Mouse (Mus musculus) mesoderm, embryonic 11.5 days (tissue): Measurements from ENCODE around the gene Afg3l1.
"Not testable (repeated sequence)": the region's sequence is repeated elsewhere in the genome, so short reads cannot be mapped to it uniquely, and the experiment has no call there.

Experiments used
- DNase-seq: peaks from one replicate; pipeline ENCODE4 v3.0.0-alpha.2; 2012; ENCODE audit warnings: low read depth, low spot score

Afg3l1 gene

DNA sequence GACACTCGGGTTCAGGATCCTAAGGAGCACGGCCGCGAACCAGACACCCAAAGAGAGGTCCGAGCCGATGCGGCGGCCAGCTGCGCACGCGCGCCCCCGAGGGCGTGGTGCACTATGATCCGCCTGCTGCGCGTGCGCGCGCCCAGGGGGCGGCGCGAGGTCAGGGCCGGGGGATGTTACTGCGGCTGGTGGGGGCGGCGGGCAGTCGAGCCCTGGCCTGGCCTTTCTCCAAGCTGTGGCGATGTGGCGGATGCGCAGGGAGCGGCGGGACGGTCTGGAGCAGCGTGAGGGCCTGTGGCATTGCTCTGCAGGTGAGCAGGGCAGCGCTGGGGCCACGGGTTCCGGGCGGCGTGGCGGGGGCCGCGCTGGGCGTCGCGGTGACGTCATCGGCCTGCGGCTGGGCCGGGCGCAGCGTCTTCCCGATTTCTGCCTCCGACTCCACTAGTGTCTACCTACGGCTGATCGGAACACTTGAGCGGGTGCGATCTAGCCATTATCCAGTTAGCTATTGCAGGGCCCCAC is at the start of gene Afg3l1:
Afg3l1 (plus strand) TSS at position 167 of the 522 bp plus-strand sequence.
- peak; percentile 95 for DNase-seq

DNA sequence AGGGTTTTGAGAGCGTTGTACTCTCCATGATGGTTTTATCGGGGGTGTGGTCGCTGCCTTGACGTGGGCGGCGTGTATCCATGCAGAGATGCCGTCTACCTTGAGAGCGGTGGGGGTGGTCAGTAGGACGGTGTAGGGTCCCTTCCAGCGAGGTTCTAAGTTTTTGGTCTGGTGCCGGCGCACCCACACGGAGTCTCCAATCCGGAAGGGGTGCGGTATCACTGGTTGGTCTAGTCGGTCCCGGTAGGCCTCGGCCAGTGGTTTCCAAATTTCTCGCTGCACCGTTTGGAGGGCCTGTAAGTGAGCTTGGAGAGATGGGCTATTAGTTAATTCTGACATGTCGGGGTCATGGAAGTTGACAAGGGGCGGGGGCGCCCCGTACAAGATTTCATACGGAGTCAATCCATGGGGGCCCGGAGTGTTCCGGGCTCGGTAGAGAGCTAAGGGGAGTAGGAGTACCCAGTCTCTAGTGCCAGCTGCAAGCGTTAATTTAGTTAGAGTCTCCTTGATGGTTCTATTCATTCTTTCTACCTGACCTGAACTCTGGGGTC is 49.3 kb upstream of the Afg3l1 start:
- DNase-seq, result no peak

DNA sequence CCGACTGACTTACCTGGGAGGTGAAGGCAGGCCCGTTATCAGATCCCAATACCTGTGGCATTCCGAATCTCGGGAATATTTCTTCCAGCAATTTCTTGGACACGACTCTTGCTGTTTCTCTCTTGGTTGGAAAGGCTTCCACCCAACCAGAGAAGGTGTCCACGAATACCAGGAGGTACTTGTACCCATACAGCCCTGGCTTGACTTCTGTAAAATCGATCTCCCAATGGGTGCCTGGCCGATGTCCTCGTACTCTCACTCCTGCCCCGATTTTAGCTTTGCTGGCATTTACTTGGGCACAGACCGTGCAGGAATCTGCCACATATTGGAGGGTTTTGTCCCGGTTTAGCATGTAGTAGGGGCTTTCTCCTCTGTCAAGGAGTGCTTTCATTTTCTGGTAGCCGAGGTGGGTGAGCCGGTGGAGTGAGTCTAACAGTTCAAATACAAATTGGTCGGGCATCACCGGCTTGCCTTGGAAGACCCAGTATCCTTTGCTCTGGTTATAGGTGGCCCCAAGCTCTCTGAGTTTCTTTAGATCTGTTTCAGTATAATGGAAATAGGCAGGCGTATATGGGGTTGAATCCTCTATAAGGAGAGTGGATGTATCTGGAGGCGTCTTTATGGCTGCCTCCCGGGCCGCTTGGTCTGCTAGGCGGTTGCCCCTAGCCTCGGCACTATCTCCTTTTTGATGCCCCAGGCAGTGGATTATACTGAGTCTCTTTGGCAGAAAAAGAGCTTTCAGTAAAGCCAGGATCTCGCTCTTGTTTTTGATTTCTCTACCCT is 48.6 kb upstream of the Afg3l1 start:
- no peak for DNase-seq

DNA sequence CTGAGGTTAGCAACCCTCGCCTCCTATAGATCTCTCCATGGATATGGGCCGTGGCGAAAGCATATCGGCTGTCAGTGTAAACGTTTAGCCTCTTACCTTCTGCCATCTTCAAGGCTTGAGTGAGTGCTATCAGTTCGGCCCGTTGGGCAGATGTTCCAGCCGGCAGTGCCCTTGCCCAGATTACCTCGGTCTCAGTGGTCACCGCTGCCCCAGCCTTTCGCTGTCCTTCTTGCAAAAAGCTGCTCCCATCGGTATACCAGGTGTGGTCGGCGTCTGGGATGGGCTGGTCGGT is 48.0 kb upstream of the Afg3l1 start:
- not testable (repeated sequence) for DNase-seq

DNA sequence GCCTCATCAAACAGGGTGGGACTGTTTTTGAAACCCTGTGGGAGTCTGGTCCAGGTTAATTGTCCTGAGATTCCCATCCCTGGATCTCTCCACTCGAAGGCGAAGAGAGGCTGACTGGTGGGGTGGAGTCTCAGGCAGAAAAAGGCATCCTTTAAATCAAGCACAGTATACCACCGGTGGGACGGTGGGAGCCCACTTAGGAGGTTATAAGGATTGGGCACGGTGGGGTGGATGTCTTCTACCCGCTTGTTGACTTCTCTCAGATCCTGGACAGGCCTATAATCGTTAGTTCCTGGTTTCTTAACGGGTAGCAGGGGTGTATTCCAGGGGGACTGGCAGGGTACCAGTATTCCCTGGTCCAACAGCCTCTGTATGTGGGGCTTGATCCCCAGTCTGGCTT is 46.8 kb upstream of the Afg3l1 start:
- not testable (repeated sequence) for DNase-seq

DNA sequence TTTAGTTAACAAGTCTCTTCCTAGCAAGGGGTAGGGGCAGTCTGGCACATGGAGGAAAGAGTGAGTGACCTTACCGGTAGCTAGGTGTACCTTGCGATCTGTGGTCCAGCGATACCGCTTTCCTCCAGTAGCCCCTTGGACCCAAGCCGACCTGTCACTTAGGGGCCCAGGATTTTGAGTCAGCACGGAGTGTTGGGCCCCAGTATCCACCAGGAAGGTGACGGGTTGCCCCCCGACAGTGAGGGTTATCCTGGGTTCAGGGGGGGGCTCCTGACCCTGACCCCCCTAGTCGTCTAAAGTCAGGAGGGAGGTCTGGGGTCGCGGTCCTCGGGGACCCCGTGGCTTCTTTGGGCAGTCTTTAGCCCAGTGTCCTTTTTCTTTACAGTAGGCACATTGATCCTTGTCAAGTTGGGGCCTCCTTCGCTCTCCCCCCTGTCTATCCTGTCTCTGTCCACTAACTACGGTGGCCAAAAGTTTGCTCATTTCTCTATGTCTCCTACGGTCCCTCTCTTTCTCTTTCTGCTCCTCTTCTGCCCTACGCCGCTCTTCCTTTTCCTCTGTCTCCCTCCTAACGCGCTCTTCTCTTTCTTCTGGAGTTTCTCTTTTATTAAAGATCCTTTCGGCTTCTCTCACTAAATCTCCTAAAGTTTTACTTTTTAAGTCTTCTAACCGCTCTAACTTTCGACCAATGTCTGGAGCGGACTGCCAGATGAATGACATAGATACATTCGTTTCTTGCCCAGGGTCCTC is 45.9 kb upstream of the Afg3l1 start:
- no peak for DNase-seq

DNA sequence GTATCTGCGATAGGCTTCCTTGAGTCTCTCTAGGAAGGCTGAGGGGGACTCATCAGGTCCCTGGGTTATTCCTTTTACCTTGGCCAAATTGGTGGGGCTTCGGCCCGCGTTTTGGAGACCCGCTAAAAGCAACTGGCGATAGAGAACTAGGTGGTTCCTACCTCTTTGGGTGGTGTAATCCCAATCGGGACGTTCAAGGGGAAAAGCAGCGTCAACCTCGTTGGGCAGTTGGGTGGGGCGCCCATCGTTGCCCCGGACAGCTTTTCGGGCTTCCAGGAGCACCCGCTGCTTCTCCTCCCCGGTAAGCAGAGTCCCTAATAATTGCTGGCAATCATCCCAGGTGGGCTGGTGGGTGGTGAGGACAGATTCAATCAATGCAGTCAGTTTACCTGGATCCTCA is 45.3 kb upstream of the Afg3l1 start:
- DNase-seq, result no peak

DNA sequence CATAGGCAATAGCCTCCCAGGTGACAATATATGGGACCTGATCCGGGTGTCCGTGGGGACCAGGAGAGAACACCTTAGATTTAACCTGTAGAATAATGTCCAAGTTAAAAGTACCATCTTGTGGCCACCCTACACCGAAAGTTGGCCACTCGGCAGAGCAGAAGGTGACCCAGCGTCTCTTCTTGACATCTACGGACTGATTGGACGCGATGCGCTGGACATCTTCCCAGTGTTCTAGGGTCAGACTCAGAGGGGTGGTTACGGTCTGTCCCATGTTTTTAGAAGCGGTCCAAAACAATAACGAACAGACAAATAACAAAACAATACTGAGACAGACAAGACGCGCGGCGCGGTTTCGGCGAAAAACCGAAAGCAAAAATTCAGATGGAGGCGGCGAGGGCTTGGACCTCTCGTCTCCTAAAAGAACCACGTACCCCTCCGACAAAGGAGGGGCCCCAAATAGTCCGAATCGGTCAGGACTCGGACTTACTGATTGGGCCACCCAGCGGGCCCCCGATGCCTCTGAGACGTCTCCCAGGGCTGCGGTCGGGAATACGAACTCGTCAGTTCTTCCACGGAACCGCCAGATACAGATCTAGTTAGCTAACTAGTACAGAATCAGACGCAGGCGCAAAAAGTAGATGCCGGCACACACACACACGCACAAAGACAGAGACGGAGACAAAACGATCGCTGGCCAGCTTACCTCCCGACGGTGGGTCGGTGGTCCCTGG is 44.3 kb upstream of the Afg3l1 start:
- DNase-seq, result not testable (repeated sequence)

DNA sequence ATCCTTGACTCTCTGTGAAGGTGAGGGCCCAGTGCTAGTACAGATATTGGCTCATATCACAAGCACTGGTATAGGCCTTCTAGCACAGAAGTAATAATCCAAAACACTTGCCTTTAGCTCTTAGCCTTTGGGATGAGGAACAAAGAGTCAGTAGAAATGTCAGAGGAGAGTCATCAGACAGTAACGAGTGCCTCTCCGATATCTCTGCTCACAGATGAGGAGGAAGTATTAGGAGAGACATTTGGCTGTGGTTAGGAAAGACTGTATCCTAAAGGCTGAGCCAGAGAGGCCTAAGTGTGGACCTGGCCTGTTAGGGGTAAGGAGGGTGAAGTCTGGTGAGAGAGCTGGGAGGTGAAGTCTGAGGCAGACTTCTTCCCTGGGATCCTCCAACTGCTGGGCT is 35.9 kb upstream of the Afg3l1 start:
- no peak for DNase-seq

DNA sequence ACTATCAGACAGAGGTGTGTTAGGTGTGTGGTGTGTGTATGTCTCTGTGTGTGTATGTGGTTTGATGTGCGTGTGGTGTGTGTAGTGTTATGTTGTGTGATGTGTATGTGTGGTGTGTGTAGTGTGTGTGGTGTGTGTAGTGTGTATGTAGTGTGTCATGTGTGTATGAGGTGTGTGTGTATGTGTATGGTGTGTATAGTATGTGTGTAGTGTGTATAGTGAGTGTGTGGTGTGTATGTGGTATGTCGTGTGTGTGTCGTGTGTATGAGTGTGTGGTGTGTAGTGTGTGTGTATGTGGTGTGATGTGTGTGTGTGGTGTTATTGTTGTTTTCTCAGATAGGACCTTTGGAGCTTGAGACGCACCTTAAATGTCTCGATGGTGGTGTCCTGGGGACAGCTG is 35.4 kb upstream of the Afg3l1 start:
- no peak for DNase-seq

DNA sequence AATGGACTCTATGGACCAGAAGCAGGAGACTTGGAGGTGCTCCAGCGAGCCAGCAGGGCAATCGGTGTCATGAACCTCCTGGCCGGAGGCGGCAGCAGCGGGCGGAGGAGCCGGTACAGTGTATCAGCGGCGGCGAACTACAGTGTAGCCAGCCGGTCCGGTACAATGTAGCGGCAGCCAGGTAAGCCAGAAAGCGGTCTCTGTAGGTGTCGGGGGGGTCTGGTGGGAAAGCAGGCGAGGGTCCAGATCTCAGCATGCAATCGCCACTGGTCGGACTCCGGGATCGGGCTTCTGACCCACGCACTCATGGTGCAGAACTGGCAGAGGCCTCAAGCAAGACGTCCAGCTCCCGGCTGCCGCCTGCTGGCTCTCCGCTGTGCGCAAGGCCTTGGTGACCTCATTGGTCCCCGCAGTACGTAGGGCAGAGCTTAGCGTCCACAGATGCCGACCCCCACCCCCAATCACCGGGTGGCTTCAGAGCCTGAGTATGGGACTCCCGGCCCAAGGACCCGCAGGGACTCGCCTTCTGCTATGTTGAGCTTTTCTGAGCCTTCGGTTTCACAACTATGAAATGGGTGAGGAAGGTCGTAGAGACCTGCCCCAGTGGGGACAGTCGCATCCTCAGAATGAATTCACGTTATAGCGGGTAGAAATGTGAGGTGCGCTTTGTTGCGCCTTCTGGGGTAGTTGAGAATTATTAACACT is 34.7 kb upstream of the Afg3l1 start:
- DNase-seq, result peak; percentile 93

DNA sequence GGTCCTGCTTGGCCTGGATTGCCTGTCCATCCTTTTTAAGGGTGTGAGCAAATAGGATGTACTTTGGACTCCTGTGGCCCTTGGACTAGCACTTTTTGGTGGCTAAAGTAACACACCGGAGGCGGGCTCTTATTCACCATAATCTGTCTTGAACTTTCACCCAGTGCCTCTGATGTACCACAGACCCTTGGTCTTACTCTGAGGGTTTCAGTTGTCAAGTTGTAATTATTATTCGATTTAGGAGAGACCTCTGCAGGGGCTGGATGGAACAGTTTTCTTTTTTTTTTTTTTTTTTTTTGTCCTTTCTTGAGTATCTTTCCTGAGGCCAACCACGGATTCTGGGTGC is 34.2 kb upstream of the Afg3l1 start:
- DNase-seq, result no peak

DNA sequence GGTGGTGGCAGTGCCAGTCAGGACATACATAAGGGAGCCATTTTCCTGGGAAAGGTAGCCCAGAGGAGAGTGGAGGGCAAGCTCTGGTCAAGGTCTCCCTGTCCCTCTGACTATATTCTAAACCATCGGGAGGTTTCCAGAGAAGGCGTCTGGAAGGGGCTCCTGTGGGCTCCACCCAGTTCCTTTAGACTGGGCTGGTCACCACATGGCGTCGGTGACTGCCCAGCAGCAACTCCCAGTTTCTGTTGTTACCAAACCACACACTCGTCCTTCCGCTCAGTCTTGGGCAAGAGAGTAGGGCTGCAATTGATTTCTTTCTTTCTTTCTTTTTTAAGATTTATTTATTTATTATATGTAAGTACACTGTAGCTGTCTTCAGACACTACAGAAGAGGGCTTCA is 33.6 kb upstream of the Afg3l1 start:
- no peak for DNase-seq

DNA sequence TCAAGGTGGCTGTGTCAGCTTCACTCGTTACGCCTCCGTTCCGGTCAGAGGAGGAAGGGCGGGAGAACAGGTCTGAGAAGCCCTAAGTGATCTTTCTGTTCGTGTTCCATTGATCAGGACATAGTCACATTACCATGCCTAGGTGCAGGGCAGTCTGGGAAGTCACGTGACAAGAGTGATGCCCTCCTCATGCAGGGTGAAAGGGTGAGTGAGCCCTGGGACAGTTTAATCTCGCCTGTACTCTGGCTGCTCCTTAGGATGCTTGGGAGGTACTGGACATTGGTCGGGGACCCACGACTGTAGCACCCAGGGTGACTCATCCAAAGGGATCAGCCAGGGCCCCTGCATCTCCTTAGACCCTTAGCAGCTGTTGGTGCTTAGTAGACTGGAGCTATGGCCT is 31.7 kb upstream of the Afg3l1 start:
- DNase-seq, result no peak

DNA sequence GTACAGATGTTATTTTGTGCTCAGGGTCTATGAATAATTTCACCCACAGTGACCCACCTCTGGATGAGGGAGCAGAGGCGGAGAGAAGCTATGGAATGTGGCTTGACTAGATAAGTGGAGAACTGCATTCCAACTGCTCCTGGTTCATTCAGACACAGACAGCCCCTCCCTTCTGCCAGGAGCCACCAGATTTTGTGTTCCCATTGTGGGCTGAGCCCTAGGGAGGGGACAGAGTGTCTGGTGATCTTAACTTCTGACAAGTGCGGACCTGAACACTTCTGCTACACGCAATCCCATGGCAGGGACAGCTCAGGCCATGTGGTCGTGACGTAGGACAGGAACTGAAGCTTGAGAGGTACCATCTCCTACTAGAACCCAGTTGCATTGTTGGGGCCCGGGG is 30.9 kb upstream of the Afg3l1 start:
- no peak for DNase-seq

DNA sequence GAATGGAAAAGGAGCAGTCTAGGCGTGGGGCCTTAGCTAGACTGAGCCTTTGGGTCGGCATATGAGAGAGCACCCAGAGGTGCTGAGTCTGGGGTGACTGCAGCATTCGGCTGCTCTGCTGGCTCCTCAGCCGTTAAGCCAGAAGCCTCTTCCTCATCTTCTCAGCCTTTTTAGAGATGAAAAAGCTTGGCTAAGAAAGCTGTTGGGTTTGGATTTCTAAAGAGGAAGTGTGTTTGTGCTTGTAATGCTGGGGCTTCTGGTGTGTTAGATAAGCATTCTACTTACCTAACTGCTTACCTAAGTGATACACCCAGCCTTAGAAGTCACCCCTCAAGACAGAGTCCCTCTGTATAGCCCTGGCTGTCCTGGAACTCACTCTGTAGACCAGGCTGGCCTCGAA is 26.9 kb upstream of the Afg3l1 start:
- DNase-seq, result no peak

DNA sequence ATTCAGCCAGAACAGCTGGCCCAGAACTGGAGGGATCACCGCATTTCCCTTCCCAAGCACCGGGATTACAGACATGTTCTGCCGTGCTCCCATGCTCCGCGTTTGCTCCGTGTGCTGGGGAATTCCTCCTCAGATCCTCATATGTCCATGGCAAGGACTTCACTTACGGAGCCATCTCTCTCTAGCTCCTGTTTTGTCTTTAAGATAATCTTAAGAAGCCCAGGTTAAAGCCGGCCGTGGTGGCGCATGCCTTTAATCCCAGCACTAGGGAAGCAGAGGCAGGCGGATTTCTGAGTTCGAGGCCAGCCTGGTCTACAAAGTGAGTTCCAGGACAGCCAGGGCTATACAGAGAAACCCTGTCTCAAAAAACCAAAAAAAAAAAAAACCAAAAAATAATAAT is 26.0 kb upstream of the Afg3l1 start:
- DNase-seq, result not testable (repeated sequence)

DNA sequence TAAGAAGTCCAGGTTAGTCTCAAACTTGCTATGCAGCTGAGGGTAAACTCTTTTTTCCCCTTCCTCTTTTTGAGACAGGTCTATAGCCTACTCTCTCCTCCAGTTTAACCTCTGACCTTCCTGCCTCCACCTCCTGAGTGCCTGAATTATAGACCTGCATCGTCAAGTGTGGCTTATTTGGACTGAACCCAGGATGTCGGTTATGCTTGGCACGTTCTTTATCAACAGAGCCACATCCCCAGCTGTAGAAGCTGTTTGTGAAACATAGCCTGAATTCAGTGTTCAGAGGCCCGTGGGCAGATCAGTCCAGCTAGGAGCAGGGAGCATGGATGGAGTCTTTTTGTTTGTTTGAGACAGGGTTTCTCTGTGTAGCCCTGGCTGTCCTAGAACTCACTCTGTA is 25.6 kb upstream of the Afg3l1 start:
- DNase-seq, result no peak

DNA sequence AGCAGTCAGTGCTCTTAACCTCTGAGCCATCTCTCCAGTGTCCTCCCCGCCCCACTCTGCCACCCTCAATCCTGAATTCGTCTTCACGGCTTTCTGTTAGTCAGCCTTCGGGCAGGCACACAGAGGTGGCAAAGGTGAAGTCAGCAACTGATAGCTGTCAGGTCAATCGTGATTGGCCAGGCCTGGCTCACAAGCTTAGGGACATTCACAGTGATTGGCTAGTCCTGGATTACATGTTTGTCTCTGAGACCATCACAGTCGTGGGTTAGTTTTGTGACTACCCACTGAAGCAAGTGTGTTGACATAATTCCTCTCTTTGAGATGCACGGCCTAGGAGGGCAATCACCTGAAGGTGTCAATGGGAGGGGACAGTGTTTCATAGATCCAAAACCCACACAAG is 24.4 kb upstream of the Afg3l1 start:
- DNase-seq, result no peak

DNA sequence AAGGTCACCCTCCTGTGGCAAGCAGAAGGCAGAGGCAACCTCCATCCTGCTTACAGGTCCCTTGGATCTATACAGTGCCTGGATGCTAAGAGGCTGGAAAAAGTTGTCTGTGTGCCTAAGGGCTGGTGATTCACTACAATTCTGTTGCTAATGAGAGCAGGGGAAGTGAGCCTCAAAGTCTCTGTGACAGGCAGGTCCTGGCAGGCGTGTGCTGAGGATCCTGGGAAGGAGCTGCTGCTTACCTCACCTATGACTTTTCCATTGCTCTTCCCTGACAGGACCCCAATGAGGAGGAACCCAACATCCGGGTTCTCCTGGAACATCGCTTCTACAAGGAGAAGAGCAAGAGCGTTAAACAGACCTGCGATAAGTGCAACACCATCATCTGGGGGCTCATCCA is 23.8 kb upstream of the Afg3l1 start:
- no peak for DNase-seq

DNA sequence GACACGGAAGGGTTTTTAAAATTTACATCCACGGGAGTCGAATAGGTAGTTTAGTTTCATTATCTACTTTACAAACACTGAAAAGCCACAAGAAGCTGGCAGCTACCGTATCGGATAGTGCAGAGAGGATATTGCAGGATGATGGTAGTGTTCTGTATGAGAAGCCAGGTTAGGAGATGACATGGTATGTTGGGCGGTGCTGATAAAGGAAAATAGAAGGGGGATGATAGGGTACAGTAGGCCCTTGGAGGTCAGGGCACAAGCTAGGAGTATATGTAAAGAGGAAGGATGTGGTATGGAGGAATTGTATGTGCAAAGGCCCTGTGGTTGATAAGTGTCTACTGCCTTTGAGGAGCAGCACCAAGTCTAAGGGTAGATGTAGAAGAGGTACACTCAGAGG is 23.1 kb upstream of the Afg3l1 start:
- DNase-seq, result no peak

DNA sequence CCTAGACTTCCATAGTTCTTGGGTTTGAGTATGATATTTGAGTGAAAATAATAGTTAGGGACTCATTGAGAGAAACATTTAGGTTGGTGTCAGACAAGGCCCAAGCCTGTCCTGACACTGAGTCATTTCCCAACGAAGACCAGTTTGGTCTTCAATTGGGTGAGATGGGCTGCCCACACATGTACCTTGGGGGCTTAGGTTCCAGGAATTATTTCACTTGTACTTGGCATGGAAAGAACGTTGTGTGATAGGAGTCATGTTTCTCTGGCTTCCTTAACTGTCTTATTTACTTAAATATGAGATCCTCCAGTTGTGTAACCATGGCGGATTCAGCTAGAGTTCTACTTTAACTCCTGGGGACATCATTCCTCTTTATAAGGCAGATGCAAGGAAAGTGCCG is 14.1 kb upstream of the Afg3l1 start:
- no peak for DNase-seq
